Mouse (Mus musculus) lung, postnatal 25 days (tissue): ENCODE measurements around the gene Slc24a3.

Experiments
- DNase-seq: peaks from one replicate; pipeline ENCODE4 v3.0.0; 2022; ENCODE audit warnings: low spot score

The Slc24a3 gene

GRCm38 (mm10) chr2:145283746-145284145 lies 116.2 kb downstream of the Slc24a3 start:
- DNase-seq = no peak

GRCm38 (mm10) chr2:145288501-145288900 lies 120.9 kb downstream of the Slc24a3 start:
- peak; percentile 24 for DNase-seq

GRCm38 (mm10) chr2:145291473-145291872 lies 123.9 kb downstream of the Slc24a3 start:
- peak; percentile 26 for DNase-seq

DNA sequence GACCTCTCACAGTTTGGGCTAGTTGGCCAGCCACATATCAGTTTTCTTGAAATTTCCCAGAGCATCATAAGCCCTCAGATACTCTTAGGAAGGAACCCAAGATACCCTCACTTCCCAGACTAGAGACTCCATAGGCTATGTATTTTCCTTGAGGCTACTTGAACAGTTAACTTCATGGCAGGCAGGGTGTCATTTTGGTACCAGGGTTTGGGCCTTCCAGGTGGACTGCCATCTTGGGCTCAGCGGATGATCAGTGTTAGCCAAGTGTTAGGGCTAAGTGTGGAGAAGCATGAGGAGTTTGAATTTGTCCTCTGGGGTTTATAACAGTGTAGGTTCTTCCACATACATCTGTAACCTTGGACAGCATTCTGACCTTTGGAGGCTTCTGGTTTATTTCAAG lies 124.6 kb downstream of the Slc24a3 start:
- no peak for DNase-seq

DNA sequence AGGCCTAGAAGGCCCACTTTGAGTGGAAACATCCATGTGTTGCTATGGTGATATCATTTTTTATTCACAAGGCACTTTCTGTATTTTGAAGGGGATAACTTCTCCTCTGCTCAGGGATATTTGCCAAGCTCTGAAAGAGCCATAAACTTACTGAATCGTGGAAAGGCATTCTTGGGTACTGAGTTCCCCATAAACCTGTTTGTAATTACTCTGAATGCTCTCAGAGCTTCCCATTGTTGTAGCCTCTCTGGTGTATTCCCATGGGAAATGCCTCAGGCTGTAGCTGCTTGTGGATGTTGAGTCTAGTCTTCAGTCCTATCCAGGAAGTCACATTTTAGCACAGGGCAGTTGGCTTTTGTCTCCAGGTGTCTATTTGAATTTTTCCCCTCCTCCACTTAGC lies 125.3 kb downstream of the Slc24a3 start:
- DNase-seq = no peak

GRCm38 (mm10) chr2:145296906-145297305 lies 129.4 kb downstream of the Slc24a3 start:
- DNase-seq = no peak

DNA sequence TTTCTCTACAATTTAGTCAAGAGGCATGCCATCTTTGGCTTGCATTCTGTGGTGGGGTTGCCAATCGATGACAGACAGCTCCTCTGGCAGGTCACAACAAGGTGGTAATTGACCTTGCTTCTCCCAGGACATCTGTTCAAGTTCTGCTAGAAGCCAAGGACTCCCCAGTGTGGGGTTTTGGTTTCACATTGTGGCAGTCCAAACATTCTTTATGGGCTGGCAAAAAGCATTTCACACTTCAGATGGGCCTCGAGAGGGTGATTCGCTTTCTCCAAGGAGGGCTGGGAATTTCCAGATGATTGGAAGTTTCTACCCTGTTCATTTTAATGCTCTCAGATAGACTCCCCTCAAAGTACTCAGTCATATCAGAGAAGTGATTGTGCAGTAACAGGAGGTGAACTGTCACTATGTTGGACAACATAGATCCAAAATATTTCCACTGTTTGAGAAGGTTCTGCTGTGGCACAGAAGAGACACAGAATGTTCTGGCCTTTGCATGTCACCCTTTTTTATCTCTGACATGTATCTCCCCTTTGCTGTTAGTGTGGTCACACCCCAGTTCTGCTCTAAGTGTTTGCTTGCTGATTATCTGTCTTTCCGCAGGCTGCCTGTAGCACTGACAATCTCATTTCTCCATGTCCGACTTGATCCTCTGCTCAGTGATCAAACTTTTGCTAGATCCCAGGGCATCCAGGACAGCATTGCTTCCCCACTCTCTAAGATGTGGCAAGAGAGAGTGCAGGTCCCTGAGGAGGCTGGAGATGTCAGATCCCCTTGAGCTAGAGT lies 132.6 kb downstream of the Slc24a3 start:
- no peak for DNase-seq

DNA sequence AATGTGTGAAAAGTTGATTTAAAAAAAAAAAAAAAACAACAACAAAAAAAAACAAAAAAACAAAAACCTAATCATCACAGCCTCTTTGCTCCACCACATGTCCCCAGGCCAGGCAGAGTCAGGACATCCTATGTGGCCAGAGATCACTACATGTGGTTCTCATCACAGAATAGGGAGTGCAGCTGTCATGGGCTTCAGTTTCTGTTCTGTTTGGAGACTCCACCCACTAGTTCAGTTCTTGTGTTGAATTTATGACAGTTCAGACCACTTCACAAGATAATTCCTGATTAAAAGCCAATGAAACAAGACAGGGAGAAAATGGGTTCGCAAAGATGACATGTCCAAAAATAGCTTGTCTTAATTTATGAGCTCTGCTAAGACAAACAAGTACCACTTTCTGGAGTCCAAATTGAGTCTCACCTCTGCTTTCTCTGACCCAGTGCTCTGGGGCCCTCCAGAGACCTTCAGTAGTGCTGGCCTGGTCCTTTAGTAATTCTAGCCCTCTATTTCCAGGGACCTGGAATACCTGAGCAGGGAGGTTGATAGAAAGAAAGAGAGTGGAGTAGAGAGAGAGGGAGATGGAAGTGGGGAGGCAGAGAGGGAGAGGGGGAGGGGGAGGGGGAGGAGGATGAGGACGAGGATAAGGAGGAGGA lies 139.8 kb downstream of the Slc24a3 start:
- DNase-seq = peak; percentile 23

DNA sequence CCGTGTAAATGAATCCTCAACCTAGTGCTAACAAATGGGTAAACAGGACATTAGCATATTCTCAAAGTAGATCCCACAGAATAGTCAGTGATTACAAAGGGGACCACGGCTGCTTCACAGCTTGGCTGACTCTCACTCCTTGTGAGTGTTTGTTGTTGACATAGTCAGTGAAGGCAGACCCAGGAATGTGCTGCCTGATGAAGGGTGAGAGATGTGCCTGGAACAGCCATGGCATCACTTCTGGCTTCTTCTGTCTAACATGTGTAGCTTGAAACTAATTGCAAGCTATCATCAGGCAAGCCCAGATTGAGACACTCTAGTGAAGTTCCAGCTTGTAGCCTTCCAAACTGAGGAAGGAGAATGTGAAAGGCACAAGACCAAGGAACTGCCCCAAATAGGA lies 151.4 kb downstream of the Slc24a3 start:
- DNase-seq = peak; percentile 16

DNA sequence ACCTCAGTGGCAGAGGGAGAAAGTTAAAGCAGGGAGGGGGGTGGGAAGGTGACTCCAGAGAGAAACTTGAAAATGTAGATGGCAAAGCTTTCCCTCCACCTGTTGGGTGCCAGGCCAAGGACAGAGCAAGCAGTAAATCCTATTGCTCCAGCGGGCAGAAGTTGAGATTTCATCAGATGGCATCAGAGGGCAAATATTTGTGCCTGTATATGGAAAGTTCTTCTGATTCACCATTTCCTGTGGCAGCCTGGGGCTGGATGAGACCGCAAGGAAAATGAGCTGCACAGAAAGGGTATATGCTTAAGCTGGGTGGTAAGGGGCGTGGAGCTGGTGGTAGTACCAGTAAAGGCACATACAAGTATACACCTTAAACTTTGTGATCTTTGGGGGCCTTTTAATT lies 153.7 kb downstream of the Slc24a3 start:
- DNase-seq = no peak

- DNase-seq = no peak
These were observed 154.2 kb downstream of the Slc24a3 start for GRCm38 (mm10) chr2:145321755-145322154.

DNA sequence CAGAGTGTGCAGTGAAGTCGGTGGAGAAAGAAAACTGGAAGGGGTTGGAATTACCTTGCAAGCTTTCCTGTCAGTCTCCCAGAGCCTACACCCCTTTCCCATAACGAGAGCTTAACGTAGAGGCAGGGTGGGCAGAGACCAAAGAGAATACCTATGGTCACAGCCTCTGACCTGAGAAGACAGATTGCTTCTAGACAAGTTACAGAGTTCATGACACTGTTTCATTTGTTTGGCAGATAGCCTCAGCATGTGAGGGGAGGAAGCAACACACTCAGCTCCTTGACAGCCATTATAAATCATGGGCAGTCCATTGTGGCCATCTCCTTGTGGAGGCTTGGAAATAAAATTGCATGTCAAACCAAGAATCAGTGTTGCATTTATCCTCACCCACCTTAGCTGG lies 156.9 kb downstream of the Slc24a3 start:
- no peak for DNase-seq

DNA sequence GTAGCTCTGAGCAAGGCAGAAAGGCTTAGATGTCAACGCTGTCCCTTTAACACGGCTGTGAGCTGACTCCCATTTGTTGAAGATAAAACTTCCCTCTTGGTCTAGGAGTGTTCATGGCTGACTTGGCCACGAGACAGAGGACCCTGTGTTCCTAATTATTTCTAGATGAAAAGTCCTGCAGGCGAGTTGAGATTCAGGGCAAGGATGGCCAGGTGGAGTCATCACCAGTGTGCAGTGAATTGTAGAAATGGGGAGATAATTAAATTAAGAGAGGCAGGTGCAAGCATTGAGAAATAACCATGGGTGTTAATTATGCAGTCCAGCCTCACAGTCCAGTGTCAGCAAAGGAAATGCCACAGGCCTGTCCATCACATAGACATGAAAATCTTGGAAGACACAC lies 158.3 kb downstream of the Slc24a3 start:
- no peak for DNase-seq

GRCm38 (mm10) chr2:145326544-145326943 lies 159.0 kb downstream of the Slc24a3 start:
- DNase-seq = no peak

DNA sequence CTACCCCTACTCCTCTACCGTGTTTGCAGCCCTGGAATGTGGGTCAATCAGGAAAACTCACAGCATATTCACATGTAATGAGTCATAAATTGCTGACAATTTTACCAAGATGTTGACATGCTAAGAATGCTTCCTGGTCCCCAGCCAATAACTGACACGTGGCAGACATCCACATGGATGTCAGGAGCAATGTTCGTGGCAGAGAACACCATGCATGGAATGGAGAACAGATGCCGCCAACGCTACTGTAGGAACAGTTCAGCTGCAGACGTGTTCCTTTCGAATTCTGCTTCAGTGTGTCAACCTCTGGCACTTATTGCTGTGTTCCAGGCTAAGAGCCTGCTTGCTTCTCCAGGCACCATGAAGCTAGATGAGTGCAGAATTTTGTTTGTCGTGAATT lies 162.2 kb downstream of the Slc24a3 start:
- peak; percentile 6 for DNase-seq

DNA sequence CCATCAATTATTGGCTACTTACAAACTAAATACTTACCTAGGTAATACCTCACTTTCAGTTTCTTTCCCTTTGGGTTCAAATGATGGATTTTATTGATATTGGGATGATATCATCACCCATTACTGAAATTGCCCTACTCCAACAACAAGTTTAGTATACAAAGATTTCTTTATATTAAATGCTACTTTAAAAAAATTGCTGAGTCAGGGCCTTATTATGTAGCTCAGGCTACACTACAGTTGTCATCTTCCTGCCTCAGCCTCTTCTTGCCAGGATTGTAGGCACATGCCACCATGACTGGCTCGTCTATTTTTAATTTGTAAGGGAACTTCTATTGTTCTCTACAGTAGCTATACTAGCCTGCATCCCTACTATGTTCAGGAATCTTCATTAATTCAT lies 164.0 kb downstream of the Slc24a3 start:
- no peak for DNase-seq

DNA sequence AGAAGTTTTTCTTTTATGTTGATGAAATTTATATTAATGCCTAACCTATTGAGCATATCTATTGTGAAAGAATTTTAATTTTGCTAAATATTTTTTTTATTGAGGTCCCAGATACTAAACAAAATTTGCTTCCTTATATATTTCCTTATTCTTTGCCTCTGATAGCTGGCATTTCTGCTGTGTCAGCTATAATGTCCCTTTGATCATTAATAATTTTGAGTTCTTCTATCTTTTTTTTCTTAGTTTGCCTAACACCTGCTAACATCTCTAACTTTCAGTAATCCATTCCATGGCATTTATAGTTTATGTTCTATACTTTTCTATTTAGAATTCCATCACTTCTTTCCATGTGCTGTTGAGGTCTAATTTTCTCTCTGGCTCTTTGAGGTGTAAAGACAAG lies 165.9 kb downstream of the Slc24a3 start:
- DNase-seq = no peak

- DNase-seq = no peak
These were observed 168.9 kb downstream of the Slc24a3 start for GRCm38 (mm10) chr2:145336406-145336805.

GRCm38 (mm10) chr2:145340816-145341215 lies 173.3 kb downstream of the Slc24a3 start:
- no peak for DNase-seq

- DNase-seq = no peak
These were observed 175.4 kb downstream of the Slc24a3 start for GRCm38 (mm10) chr2:145342956-145343355.

GRCm38 (mm10) chr2:145344521-145344920 lies 177.0 kb downstream of the Slc24a3 start:
- DNase-seq = no peak

GRCm38 (mm10) chr2:145353801-145354200 lies 186.2 kb downstream of the Slc24a3 start:
- no peak for DNase-seq

DNA sequence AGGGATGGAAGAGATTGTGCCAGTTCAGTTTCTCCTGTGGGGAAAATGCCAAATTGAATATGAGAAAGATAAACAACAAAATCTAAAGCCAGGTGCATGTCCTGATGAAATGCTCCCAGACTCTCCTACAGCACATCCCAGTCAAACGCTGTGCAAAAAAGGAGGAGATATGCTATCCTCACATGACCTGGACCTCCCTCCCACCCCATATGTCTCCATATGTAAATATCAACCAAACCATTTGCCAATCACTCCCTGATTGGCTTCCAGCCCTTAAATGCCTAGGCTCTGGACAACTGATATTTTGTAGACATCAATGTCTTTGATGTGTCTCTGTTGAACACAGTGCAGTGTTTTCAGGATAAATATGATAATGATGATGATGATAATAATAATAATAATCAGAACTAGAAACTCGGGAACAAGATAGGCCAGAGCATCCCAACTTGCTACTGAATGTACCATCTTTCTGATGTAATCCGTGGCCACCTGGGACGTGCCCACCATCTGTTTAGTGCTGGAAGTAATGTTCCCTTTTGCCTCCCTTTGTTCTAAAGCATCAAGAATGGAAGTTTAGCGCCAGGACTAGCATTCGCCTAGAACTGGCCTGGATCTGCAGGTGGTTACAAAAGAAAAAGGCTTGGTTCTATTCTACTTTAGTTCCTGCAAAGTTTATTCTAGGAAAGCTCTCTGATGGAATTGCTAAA lies 190.8 kb downstream of the Slc24a3 start:
- DNase-seq = no peak
